Mouse (Mus musculus) midbrain, embryonic 13.5 days (tissue): ENCODE measurements around the gene Bmp7. TPM values are rescaled to one million over a fixed set of nuclear protein-coding genes. Genes with fewer than 3 reads are reported as not detected.

Experiments used
- ATAC-seq: fragments of 200-750 bp; cut with Nextera tagmentation; 2 replicates; pipeline ENCODE4 v1.8.0; 2017; ENCODE audit warnings: mild to moderate bottlenecking, moderate TSS enrichment, moderate library complexity
- H3K27ac ChIP-seq: fragments of 300-500 bp; sonication (generic); 2 replicates; pipeline ENCODE4 v1.5.1; 2015; ENCODE audit warnings: inconsistent platforms, mild to moderate bottlenecking, moderate library complexity
- H3K27me3 ChIP-seq: fragments of 300-500 bp; sonication (generic); 2 replicates; pipeline ENCODE4 v1.6.1; 2015; ENCODE audit warnings: mild to moderate bottlenecking, inconsistent platforms
- H3K36me3 ChIP-seq: fragments of 300-500 bp; sonication (generic); 2 replicates; pipeline ENCODE4 v1.6.1; 2015; ENCODE audit warnings: mild to moderate bottlenecking, inconsistent platforms
- H3K4me1 ChIP-seq: fragments of 300-500 bp; sonication (generic); replicated peaks from 2 replicates; pipeline ENCODE4 v1.6.1; 2015; ENCODE audit warnings: inconsistent platforms
- H3K4me2 ChIP-seq: fragments of 300-500 bp; sonication (generic); replicated peaks from 2 replicates; pipeline ENCODE4 v1.6.1; 2015; ENCODE audit warnings: moderate library complexity, mild to moderate bottlenecking, inconsistent platforms
- H3K4me3 ChIP-seq: fragments of 300-500 bp; sonication (generic); replicated peaks from 2 replicates; pipeline ENCODE4 v1.5.1; 2015; ENCODE audit warnings: mild to moderate bottlenecking, inconsistent platforms
- H3K9ac ChIP-seq: fragments of 300-500 bp; sonication (generic); replicated peaks from 2 replicates; pipeline ENCODE4 v1.6.1; 2015; ENCODE audit warnings: mild to moderate bottlenecking, inconsistent platforms
- H3K9me3 ChIP-seq: fragments of 300-500 bp; sonication (generic); 2 replicates; pipeline ENCODE4 v1.6.1; 2016; ENCODE audit warnings: mild to moderate bottlenecking, inconsistent platforms
- WGBS: fragments of 180-500 bp; shearing (Covaris S2); methylation state at CpG from one replicate; pipeline ENCODE4 v1.1.7; 2015; 5-methylcytosine and 5-hydroxymethylcytosine counted together
- polyA plus RNA-seq: library from polyadenylated mRNA; unstranded; fragments of >200 nt; fragmentation: Nextera tagmentation; extraction: Ambion mirVana; gene quantifications from 2 replicates; pipeline ENCODE4 v1.2.1, GENCODE M21; 2015

Gene Bmp7
- polyA plus RNA-seq, 1 experiment from 2014 or later: 12.6 TPM

- no peaks in the 10 kb centered on the region for H3K9me3 ChIP-seq
- no peaks in the 10 kb centered on the region for H3K36me3 ChIP-seq
- no peak overlapping the region for H3K27ac ChIP-seq
- H3K27me3 ChIP-seq: no peaks in the 10 kb centered on the region
- no peak for ATAC-seq
- H3K9ac ChIP-seq: no peak overlapping the region
- WGBS: 77% methylated on average over 5 of the region's 5 CpGs
- H3K4me3 ChIP-seq: no peak overlapping the region
- no peak overlapping the region for H3K4me2 ChIP-seq
- H3K4me1 ChIP-seq: no peaks in the 10 kb centered on the region
Measured at GRCm38 (mm10) chr2:172966480-172966879, 26.4 kb upstream of the Bmp7 start.

GRCm38 (mm10) chr2:172965249-172965648 lies 25.1 kb upstream of the Bmp7 start:
- H3K27ac ChIP-seq: no peak overlapping the region
- WGBS: 53% methylated on average over 11 of the region's 11 CpGs
- no peak for ATAC-seq
- H3K9ac ChIP-seq: no peak overlapping the region
- no peaks in the 10 kb centered on the region for H3K27me3 ChIP-seq
- H3K4me1 ChIP-seq: no peaks in the 10 kb centered on the region
- no peak overlapping the region for H3K4me3 ChIP-seq
- H3K9me3 ChIP-seq: no peaks in the 10 kb centered on the region
- no peak overlapping the region for H3K4me2 ChIP-seq
- H3K36me3 ChIP-seq: no peaks in the 10 kb centered on the region

DNA sequence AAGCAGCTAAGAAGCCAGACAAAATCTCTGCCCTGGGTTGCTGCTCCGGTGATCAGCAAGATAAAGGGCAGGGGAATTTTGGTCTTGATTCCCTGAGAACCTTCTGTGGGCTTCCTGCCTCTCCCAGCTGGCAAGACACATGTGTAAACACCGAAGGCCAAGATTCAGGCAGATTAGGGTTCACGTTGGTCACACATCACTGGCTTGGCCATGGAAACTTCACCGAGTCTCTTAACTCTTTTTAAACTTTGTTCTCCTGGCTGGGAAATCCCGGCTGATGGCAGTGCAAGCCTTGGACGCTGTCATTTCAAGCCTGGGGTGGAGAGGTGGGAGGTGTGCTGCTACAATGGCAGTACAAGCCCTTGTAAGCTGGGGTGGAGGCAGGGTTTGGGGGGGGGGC lies 21.1 kb upstream of the Bmp7 start:
- 21% methylated on average over 6 of the region's 6 CpGs for WGBS
- no peak overlapping the region for H3K4me3 ChIP-seq
- no peak overlapping the region for H3K4me2 ChIP-seq
- no peak overlapping the region for H3K9ac ChIP-seq
- no peaks in the 10 kb centered on the region for H3K27me3 ChIP-seq
- H3K4me1 ChIP-seq: peaks cover 14% of the 10 kb centered on the region
- H3K36me3 ChIP-seq: no peaks in the 10 kb centered on the region
- peaks cover 9% of the 10 kb centered on the region; the same call in 1 of the 2 replicates for H3K9me3 ChIP-seq
- ATAC-seq: no peak
- H3K27ac ChIP-seq: no peak overlapping the region

DNA sequence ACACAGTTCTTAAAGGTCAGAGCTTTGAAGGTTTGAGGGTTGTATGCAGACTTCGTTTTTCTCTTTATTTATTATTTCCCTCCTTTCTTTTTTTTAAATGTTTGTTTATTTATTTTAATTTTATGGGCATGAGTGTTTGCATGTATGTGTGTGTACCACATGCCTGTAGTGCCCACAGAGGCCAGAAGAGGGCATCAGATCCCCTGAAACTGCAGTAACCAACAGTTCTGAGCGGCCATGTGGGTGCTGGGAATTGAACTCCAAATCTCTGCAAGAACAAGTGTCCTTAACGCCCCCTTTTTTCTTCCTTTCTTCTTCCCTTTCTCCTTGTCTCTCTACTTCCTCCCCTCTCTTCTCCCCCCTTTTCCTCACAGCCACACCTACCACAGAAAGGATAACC lies 20.2 kb upstream of the Bmp7 start:
- WGBS: 91% methylated on average over 3 of the region's 3 CpGs
- no peaks in the 10 kb centered on the region for H3K27me3 ChIP-seq
- ATAC-seq: no peak
- no peak overlapping the region for H3K4me2 ChIP-seq
- no peak overlapping the region for H3K27ac ChIP-seq
- H3K4me1 ChIP-seq: peaks cover 14% of the 10 kb centered on the region
- H3K4me3 ChIP-seq: no peak overlapping the region
- H3K9ac ChIP-seq: no peak overlapping the region
- H3K9me3 ChIP-seq: peaks cover 12% of the 10 kb centered on the region; the same call in 1 of the 2 replicates
- H3K36me3 ChIP-seq: no peaks in the 10 kb centered on the region

GRCm38 (mm10) chr2:172959006-172959768 lies 19.1 kb upstream of the Bmp7 start:
- ATAC-seq: peak; percentile 30; the same call in 1 of the 2 replicates
- 51% methylated on average over 13 of the region's 13 CpGs for WGBS
- H3K27ac ChIP-seq: no peak overlapping the region

GRCm38 (mm10) chr2:172958579-172958978 lies 18.5 kb upstream of the Bmp7 start:
- Histone ChIP-seq H3K9ac (no peak overlapping the region), H3K4me1 (peaks cover 14% of the 10 kb centered on the region), H3K27me3 (no peaks in the 10 kb centered on the region), H3K27ac (peak overlapping the region; percentile 7; the same call in 1 of the 2 replicates), H3K4me3 (no peak overlapping the region), H3K36me3 (no peaks in the 10 kb centered on the region), H3K4me2 (no peak overlapping the region), H3K9me3 (peaks cover 12% of the 10 kb centered on the region; the same call in 1 of the 2 replicates)
- 4% methylated on average over 5 of the region's 5 CpGs for WGBS
- ATAC-seq: peak; percentile 45

More at GRCm38 (mm10) chr2:172959006-172959768, 19.1 kb upstream of the Bmp7 start:
- peaks cover 12% of the 10 kb centered on the region; the same call in 1 of the 2 replicates for H3K9me3 ChIP-seq
- H3K27me3 ChIP-seq: no peaks in the 10 kb centered on the region
- H3K4me2 ChIP-seq: no peak overlapping the region
- no peak overlapping the region for H3K9ac ChIP-seq
- no peaks in the 10 kb centered on the region for H3K36me3 ChIP-seq
- no peak overlapping the region for H3K4me3 ChIP-seq
- peaks cover 14% of the 10 kb centered on the region for H3K4me1 ChIP-seq

DNA sequence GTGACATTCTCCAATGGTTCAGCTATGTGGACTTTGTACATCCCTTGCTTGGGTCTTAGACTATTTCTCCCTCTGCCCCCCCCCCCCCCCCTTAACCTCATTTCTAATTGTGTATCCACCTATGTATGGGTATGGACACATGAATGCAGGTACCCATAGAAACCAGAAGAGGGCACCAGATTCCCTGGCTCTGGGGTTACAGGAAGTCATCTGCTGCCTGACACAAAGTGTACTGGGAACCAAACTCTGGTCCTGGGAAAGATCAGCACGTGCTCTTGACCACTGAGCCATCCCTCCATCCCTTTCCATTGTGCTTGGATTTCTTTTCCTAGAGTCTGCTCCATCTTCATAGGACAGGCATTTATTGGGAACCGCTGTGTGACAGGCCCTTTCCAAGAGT lies 11.9 kb upstream of the Bmp7 start:
- H3K4me2 ChIP-seq: no peak overlapping the region
- no peak overlapping the region for H3K9ac ChIP-seq
- peaks cover 7% of the 10 kb centered on the region; the same call in 1 of the 2 replicates for H3K27me3 ChIP-seq
- H3K36me3 ChIP-seq: no peaks in the 10 kb centered on the region
- WGBS: 78% methylated on average over 2 of the region's 2 CpGs
- H3K27ac ChIP-seq: no peak overlapping the region
- peaks cover 10% of the 10 kb centered on the region for H3K4me1 ChIP-seq
- ATAC-seq: no peak
- peaks cover 7% of the 10 kb centered on the region; the same call in 1 of the 2 replicates for H3K9me3 ChIP-seq
- no peak overlapping the region for H3K4me3 ChIP-seq

DNA sequence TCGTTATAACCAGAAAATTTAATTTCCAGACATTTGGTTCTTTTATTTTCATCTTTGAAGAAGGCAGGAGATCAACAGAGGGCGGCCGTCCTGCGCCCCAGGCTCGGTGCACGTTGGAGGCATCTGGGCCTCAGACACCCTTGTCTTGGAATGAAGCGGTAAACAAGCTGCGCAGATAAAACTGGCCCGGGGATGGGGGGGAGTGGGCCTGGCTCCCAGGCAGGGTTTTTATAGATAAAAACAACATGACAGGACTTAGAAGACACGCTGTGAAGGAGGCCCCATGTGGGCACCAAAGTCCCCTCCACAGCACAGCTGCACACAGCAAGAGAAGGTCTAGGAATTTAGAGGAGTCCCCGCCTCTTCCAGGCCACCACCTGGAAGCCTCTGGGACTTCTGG lies 10.6 kb upstream of the Bmp7 start:
- H3K4me1 ChIP-seq: peaks cover 10% of the 10 kb centered on the region
- H3K9me3 ChIP-seq: no peaks in the 10 kb centered on the region
- peak; percentile 28; the same call in 1 of the 2 replicates for ATAC-seq
- no peak overlapping the region for H3K4me2 ChIP-seq
- no peak overlapping the region for H3K27ac ChIP-seq
- peaks cover 7% of the 10 kb centered on the region; the same call in 1 of the 2 replicates for H3K27me3 ChIP-seq
- WGBS: 32% methylated on average over 11 of the region's 11 CpGs
- H3K9ac ChIP-seq: no peak overlapping the region
- no peaks in the 10 kb centered on the region for H3K36me3 ChIP-seq
- no peak overlapping the region for H3K4me3 ChIP-seq

- WGBS: 56% methylated on average over 9 of the region's 9 CpGs
- no peaks in the 10 kb centered on the region for H3K9me3 ChIP-seq
- H3K4me2 ChIP-seq: no peak overlapping the region
- H3K4me3 ChIP-seq: no peak overlapping the region
- peaks cover 10% of the 10 kb centered on the region for H3K4me1 ChIP-seq
- H3K9ac ChIP-seq: no peak overlapping the region
- no peak overlapping the region; the same call in 1 of the 2 replicates for H3K27ac ChIP-seq
- 0 out of 2 replicates have a peak, but pooled peaks have one; percentile 9 for ATAC-seq
- no peaks in the 10 kb centered on the region for H3K36me3 ChIP-seq
- H3K27me3 ChIP-seq: peaks cover 9% of the 10 kb centered on the region
Measured at GRCm38 (mm10) chr2:172950119-172950676, 10.1 kb upstream of the Bmp7 start.

GRCm38 (mm10) chr2:172949051-172949450 lies 8.9 kb upstream of the Bmp7 start:
- 44% methylated on average over 5 of the region's 5 CpGs for WGBS

GRCm38 (mm10) chr2:172940799-172941163 lies 660 bp upstream of the Bmp7 start:
- Histone ChIP-seq H3K9ac (peak overlapping the region; percentile 59), H3K4me3 (peak overlapping the region; percentile 47), H3K27me3 (peaks cover 92% of the 10 kb centered on the region), H3K36me3 (no peaks in the 10 kb centered on the region), H3K4me2 (peak overlapping the region; percentile 83), H3K9me3 (no peaks in the 10 kb centered on the region), H3K27ac (no peak overlapping the region), H3K4me1 (peaks cover 46% of the 10 kb centered on the region)
- under 1% methylated on average over 13 of the region's 13 CpGs for WGBS
- ATAC-seq: peak; percentile 1

More at GRCm38 (mm10) chr2:172949051-172949450, 8.9 kb upstream of the Bmp7 start:
- H3K9ac ChIP-seq: no peak overlapping the region
- no peak overlapping the region for H3K4me2 ChIP-seq
- H3K27ac ChIP-seq: no peak overlapping the region
- H3K27me3 ChIP-seq: peaks cover 17% of the 10 kb centered on the region
- no peaks in the 10 kb centered on the region for H3K9me3 ChIP-seq
- ATAC-seq: no peak
- H3K36me3 ChIP-seq: no peaks in the 10 kb centered on the region
- peaks cover 10% of the 10 kb centered on the region for H3K4me1 ChIP-seq
- no peak overlapping the region for H3K4me3 ChIP-seq

DNA sequence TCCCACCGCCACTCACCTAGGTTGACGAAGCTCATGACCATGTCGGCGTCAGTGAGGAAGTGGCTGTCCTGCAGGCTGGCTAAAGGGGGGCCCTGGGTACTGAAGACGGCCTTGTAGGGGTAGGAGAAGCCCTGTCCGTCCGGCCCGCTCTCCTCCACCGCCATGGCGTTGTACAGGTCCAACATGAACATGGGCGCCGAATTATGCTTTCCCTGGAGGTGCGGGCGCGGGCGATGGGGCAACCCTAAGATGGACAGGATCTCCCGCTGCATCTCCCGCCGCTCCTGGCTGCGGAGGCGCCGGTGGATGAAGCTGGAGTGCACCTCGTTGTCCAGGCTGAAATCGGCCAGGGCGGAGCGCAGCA lies 500 bp downstream of the Bmp7 start:
- WGBS: under 1% methylated on average over 26 of the region's 26 CpGs
- H3K27ac ChIP-seq: no peak overlapping the region
- H3K4me3 ChIP-seq: peak overlapping the region; percentile 47
- H3K36me3 ChIP-seq: no peaks in the 10 kb centered on the region
- H3K27me3 ChIP-seq: peaks cover 95% of the 10 kb centered on the region
- H3K4me2 ChIP-seq: peak overlapping the region; percentile 83
- H3K4me1 ChIP-seq: peaks cover 57% of the 10 kb centered on the region
- H3K9ac ChIP-seq: peak overlapping the region; percentile 59
- H3K9me3 ChIP-seq: no peaks in the 10 kb centered on the region
- no peak for ATAC-seq
